Mouse (Mus musculus) adrenal gland, postnatal 25 days (tissue): Measurements from ENCODE around the gene Adgrv1. TPM values are rescaled to one million over a fixed set of nuclear protein-coding genes. Genes with fewer than 3 reads are reported as not detected.
"Not testable (repeated sequence)": the region's sequence is repeated elsewhere in the genome, so short reads cannot be mapped to it uniquely, and the experiment has no call there.

Source experiments
- DNase-seq: peaks from one replicate; pipeline ENCODE4 v3.0.0; 2021; ENCODE audit warnings: mixed read lengths
- total RNA-seq: library from RNA; stranded (reverse); gene quantifications from 2 replicates; pipeline ENCODE4 v1.2.3, GENCODE M21; 2021

Adgrv1 gene
- total RNA-seq, 1 experiment from 2014 or later: 6.5 TPM

GRCm38 (mm10) chr13:81335241-81335640 is 297.7 kb downstream of the Adgrv1 start:
- no peak for DNase-seq

- no peak for DNase-seq
These were observed 300.9 kb downstream of the Adgrv1 start for GRCm38 (mm10) chr13:81332018-81332417.

- no peak for DNase-seq
These were observed 303.2 kb downstream of the Adgrv1 start for GRCm38 (mm10) chr13:81329762-81330161.

GRCm38 (mm10) chr13:81328181-81328580 is 304.8 kb downstream of the Adgrv1 start:
- no peak for DNase-seq

- no peak for DNase-seq
These were observed 307.2 kb downstream of the Adgrv1 start for GRCm38 (mm10) chr13:81325606-81326215.

GRCm38 (mm10) chr13:81323546-81324316 is 309.2 kb downstream of the Adgrv1 start:
- no peak for DNase-seq

GRCm38 (mm10) chr13:81316581-81316980 is 316.4 kb downstream of the Adgrv1 start:
- no peak for DNase-seq

GRCm38 (mm10) chr13:81314306-81315120 is 318.4 kb downstream of the Adgrv1 start:
- no peak for DNase-seq

GRCm38 (mm10) chr13:81312148-81312547 is 320.8 kb downstream of the Adgrv1 start:
- no peak for DNase-seq

GRCm38 (mm10) chr13:81300851-81301250 is 332.1 kb downstream of the Adgrv1 start:
- no peak for DNase-seq

GRCm38 (mm10) chr13:81294106-81294505 is 338.8 kb downstream of the Adgrv1 start:
- DNase-seq: no peak

GRCm38 (mm10) chr13:81282193-81282592 is 350.8 kb downstream of the Adgrv1 start:
- no peak for DNase-seq

- no peak for DNase-seq
These were observed 352.2 kb downstream of the Adgrv1 start for GRCm38 (mm10) chr13:81280650-81281229.

- no peak for DNase-seq
These were observed 353.6 kb downstream of the Adgrv1 start for GRCm38 (mm10) chr13:81279351-81279736.

GRCm38 (mm10) chr13:81278669-81279350 is 354.1 kb downstream of the Adgrv1 start:
- no peak for DNase-seq

- no peak for DNase-seq
These were observed 359.1 kb downstream of the Adgrv1 start for GRCm38 (mm10) chr13:81273837-81274236.

GRCm38 (mm10) chr13:81270396-81270795 is 362.6 kb downstream of the Adgrv1 start:
- DNase-seq: no peak

GRCm38 (mm10) chr13:81269056-81269455 is 363.9 kb downstream of the Adgrv1 start:
- DNase-seq: no peak

- not testable (repeated sequence) for DNase-seq
These were observed 365.5 kb downstream of the Adgrv1 start for GRCm38 (mm10) chr13:81267489-81267888.

- no peak for DNase-seq
These were observed 368.5 kb downstream of the Adgrv1 start for GRCm38 (mm10) chr13:81264465-81264864.

GRCm38 (mm10) chr13:81241181-81241580 is 391.8 kb downstream of the Adgrv1 start:
- DNase-seq: no peak

GRCm38 (mm10) chr13:81239836-81240235 is 393.1 kb downstream of the Adgrv1 start:
- DNase-seq: peak; percentile 31
